Mouse (Mus musculus) midbrain, embryonic 16.5 days (tissue): ENCODE results near the gene Olfr720. TPM values are rescaled to one million over a fixed set of nuclear protein-coding genes. Genes with fewer than 3 reads are reported as not detected.

ENCODE experiments used
- ATAC-seq: fragments of 200-750 bp; cut with Nextera tagmentation; 2 replicates; pipeline ENCODE4 v1.8.0; 2017; ENCODE audit warnings: moderate TSS enrichment
- H3K27ac ChIP-seq: fragments of 300-500 bp; sonication (generic); 2 replicates; pipeline ENCODE4 v1.5.1; 2014; ENCODE audit warnings: mild to moderate bottlenecking, low read length, mixed read lengths
- H3K27me3 ChIP-seq: fragments of 300-500 bp; sonication (generic); 2 replicates; pipeline ENCODE4 v1.6.1; 2014; ENCODE audit warnings: low read depth, low read length, mixed read lengths; ENCODE audit not compliant: control insufficient read depth, insufficient read depth
- H3K36me3 ChIP-seq: fragments of 300-500 bp; sonication (generic); 2 replicates; pipeline ENCODE4 v1.6.1; 2014; ENCODE audit warnings: mild to moderate bottlenecking, low read length, moderate library complexity, mixed read lengths; ENCODE audit not compliant: control insufficient read depth, insufficient read depth
- H3K4me1 ChIP-seq: fragments of 300-500 bp; sonication (generic); 2 replicates; pipeline ENCODE4 v1.6.1; 2014; ENCODE audit warnings: mild to moderate bottlenecking, low read length, mixed read lengths; ENCODE audit not compliant: control insufficient read depth, insufficient read depth
- H3K4me2 ChIP-seq: fragments of 300-500 bp; sonication (generic); 2 replicates; pipeline ENCODE4 v1.6.1; 2014; ENCODE audit warnings: mild to moderate bottlenecking, low read length, mixed read lengths
- H3K4me3 ChIP-seq: fragments of 300-500 bp; sonication (generic); 2 replicates; pipeline ENCODE4 v1.5.1; 2014; ENCODE audit warnings: low read depth, mild to moderate bottlenecking, low read length, moderate library complexity, mixed read lengths
- H3K9ac ChIP-seq: fragments of 300-500 bp; sonication (generic); 2 replicates; pipeline ENCODE4 v1.6.1; 2014; ENCODE audit warnings: low read depth, low read length, mixed read lengths
- H3K9me3 ChIP-seq: fragments of 300-500 bp; sonication (generic); replicated peaks from 2 replicates; pipeline ENCODE4 v1.6.1; 2014; ENCODE audit warnings: mild to moderate bottlenecking, low read length, mixed read lengths; ENCODE audit not compliant: control insufficient read depth, poor library complexity, severe bottlenecking
- WGBS: fragments of 180-500 bp; shearing (Covaris S2); extraction: QIAGEN DNeasy Blood & Tissue Kit; methylation state at CpG from one replicate; pipeline ENCODE4 v1.1.7; 2014; 5-methylcytosine and 5-hydroxymethylcytosine counted together
- polyA plus RNA-seq: library from polyadenylated mRNA; unstranded; fragments of >200 nt; fragmentation: Nextera tagmentation; extraction: Ambion mirVana; gene quantifications from 2 replicates; pipeline ENCODE4 v1.2.1, GENCODE M21; 2015

The Olfr720 gene
- polyA plus RNA-seq = not detected in 2 replicates

GRCm38 (mm10) chr14:14186738-14187137, at the start of gene Olfr720:
Gene Olfr720, minus strand, starts transcription at chr14:14186838.
- Histone ChIP-seq H3K27me3 (no peaks in the 10 kb centered on the region), H3K36me3 (no peaks in the 10 kb centered on the region), H3K4me1 (no peaks in the 10 kb centered on the region), H3K4me3 (no peak within 1 kb of the TSS), H3K9me3 (no peaks in the 10 kb centered on the region), H3K4me2 (no peak within 1 kb of the TSS), H3K27ac (no peak within 1 kb of the TSS), H3K9ac (no peak within 1 kb of the TSS)
- 79% methylated on average over 4 of the region's 4 CpGs for WGBS
- no peak for ATAC-seq

Other genes starting within 250 kb of the Olfr720 start
- 2.9 and 3.4 TPM in 2 replicates for gene Atxn7, start 225.4 kb downstream of the Olfr720 start, polyA plus RNA-seq
- gene Thoc7, start 225.0 kb downstream of the Olfr720 start, polyA plus RNA-seq = 147 and 153 TPM in 2 replicates
- 250 and 259 TPM in 2 replicates for gene Psmd6, start 65.9 kb downstream of the Olfr720 start, polyA plus RNA-seq
- gene Olfr31, start 136.0 kb upstream of the Olfr720 start, polyA plus RNA-seq = 0.22 TPM in 1 of 2 replicates, not detected in the other
- 2.3 and 2.7 TPM in 2 replicates for gene Il3ra, start 159.4 kb upstream of the Olfr720 start, polyA plus RNA-seq
- gene Olfr721-ps1, start 214.5 kb upstream of the Olfr720 start, polyA plus RNA-seq = not detected in 2 replicates